Mouse (Mus musculus): ENCODE measurements around the gene Pla2g2f. TPM values are rescaled to one million over a fixed set of nuclear protein-coding genes. Genes with fewer than 3 reads are reported as not detected.

Gene Pla2g2f
- total and polyA plus RNA-seq, 3 experiments, result not detected

DNA sequence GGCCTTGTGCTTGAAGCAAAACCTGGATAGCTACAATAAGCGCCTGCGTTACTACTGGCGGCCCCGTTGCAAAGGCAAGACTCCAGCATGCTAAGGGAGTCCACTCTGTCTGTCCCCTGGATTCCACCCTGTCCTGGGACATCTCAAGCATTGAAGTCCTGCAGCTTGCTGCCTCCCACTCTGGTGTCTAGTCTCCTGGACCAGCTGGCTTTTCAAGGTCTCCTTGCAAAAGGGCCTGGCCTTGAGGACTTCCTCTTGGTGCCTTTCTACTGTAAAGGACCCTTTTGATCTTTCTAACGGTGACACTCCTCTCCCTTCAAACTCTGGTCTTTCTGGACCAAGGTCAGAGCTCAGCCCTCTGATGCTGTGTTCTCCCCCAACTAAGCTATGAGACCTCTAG is 22.9 kb upstream of the Pla2g2f start:
- no peak for DNase-seq (ENCODE audit: extremely low read depth)
- H3K27me3 ChIP-seq (replicated peaks), result peaks cover 84% of the 10 kb centered on the region
- dilution Hi-C loops (cut with MboI; ENCODE audit: extremely low pct_ligation_motif_present, extremely low pct_unique_long_range_greater_than_20kb, low sequenced_read_pairs) (no loop called here), in situ Hi-C loops (cut with MboI; ENCODE audit: low pct_ligation_motif_present, low pct_unique_long_range_greater_than_20kb, low sequenced_read_pairs) (no loop called here)
- no peak for TF ChIP-seq EP300 (IDR thresholded peaks at IDR 0.05; ENCODE audit: low read length)
- TF ChIP-seq ZNF384 (IDR thresholded peaks at IDR 0.05; ENCODE audit: low read depth, low read length), result no peak
- no peak for TF ChIP-seq GABPA (IDR thresholded peaks at IDR 0.05; ENCODE audit: insufficient replicate concordance, low read depth, low read length)
- no peak for TF ChIP-seq MEF2A (IDR thresholded peaks at IDR 0.05; ENCODE audit: borderline replicate concordance, low read depth, low read length)
- no peak for TF ChIP-seq USF2 (conservative IDR thresholded peaks at IDR 0.05; ENCODE audit: low read depth, low read length)
- H3K9ac ChIP-seq (ENCODE audit: insufficient read depth, low read depth), result no peak overlapping the region
- no peak overlapping the region for H3K4me3 ChIP-seq (replicated peaks in 1 of 3; ENCODE audit: low read depth in 2 of 3, low read length in 2 of 3, poor library complexity in 1 of 3)
- no peaks in the 10 kb centered on the region for H3K9me3 ChIP-seq (replicated peaks; ENCODE audit: low read length)
- no peak overlapping the region for H3K4me2 ChIP-seq (ENCODE audit: insufficient read depth, low read depth, poor library complexity, severe bottlenecking)
- no peak overlapping the region for H3K27ac ChIP-seq (ENCODE audit: insufficient read depth, low read depth)
- no peaks in the 10 kb centered on the region for H3K4me1 ChIP-seq (ENCODE audit: control insufficient read depth in 1 of 2, insufficient read depth in 2 of 2)
- no peaks in the 10 kb centered on the region for H3K36me3 ChIP-seq (replicated peaks in 1 of 2; ENCODE audit: control insufficient read depth in 1 of 2, insufficient read depth in 1 of 2, low read length in 1 of 2)
- no peaks in the 10 kb centered on the region for H3K79me2 ChIP-seq (replicated peaks; ENCODE audit: control insufficient read depth, extremely low read depth, insufficient read depth, poor library complexity, severe bottlenecking)

DNA sequence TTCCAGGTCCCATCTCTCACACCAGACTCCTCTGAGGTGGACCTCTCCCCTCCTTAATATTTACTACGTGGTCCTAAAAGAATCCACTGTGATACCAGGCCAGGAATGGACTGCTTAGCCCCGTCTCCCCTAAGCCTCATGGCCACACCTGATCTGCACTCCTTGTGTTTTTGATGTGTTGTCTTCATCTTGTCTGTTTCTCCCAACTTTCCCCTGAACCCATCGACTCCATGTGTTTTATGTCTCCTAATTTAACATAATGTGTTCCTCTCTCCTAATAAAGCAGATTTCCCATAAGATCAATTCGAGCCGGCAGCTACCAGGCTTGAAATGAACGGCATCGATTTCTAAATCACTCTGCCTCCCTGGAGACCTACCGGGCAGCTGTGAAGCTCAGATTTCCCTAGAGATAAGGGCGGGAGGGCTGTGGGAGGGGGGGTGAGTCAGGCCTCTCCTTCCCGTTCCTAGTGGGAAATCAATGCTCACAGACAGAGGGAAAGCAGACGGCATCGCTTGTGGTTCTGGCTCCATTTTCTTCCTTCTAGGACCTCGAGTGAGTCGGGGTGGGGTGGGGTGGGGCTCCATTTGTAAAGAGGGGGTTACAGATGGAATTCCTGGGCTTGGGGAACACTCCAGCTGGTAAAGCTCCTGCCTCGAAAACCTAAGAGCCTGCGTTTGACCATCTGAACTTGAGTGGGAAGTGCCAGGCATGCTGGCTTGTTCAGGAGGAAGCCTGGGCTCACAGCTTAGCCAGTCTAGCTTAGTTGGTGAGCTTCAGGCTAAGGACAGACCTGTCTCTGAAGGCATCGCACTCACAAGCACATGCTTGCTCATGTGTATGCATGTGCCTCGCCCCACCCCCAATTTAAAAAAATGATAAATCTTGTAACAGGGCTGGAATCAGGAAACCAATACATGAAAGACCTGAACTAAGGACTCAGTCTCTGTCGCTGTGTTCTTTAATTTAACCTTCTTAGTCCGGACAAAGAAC is 20.3 kb upstream of the Pla2g2f start:
- dilution Hi-C loops (cut with MboI; ENCODE audit: extremely low pct_ligation_motif_present, extremely low pct_unique_long_range_greater_than_20kb, low sequenced_read_pairs) (no loop called here), in situ Hi-C loops (cut with MboI; ENCODE audit: low pct_ligation_motif_present, low pct_unique_long_range_greater_than_20kb, low sequenced_read_pairs) (no loop called here)
- H3K4me1 ChIP-seq (ENCODE audit: control insufficient read depth in 1 of 2, insufficient read depth in 2 of 2), result no peaks in the 10 kb centered on the region
- no peak overlapping the region for H3K27ac ChIP-seq (ENCODE audit: insufficient read depth, low read depth)
- H3K4me2 ChIP-seq (ENCODE audit: insufficient read depth, low read depth, poor library complexity, severe bottlenecking), result no peak overlapping the region
- H3K4me3 ChIP-seq (replicated peaks in 1 of 3; ENCODE audit: low read depth in 2 of 3, low read length in 2 of 3, poor library complexity in 1 of 3), result no peak overlapping the region
- DNase-seq (ENCODE audit: extremely low read depth), result no peak
- H3K36me3 ChIP-seq (replicated peaks in 1 of 2; ENCODE audit: control insufficient read depth in 1 of 2, insufficient read depth in 1 of 2, low read length in 1 of 2), result no peaks in the 10 kb centered on the region
- no peak for TF ChIP-seq USF2 (conservative IDR thresholded peaks at IDR 0.05; ENCODE audit: low read depth, low read length)
- TF ChIP-seq TBP (conservative IDR thresholded peaks at IDR 0.05; ENCODE audit: low read depth, low read length), result no peak
- TF ChIP-seq NELFE (IDR thresholded peaks at IDR 0.05; ENCODE audit: low read depth, low read length), result no peak
- no peak for TF ChIP-seq ZNF384 (IDR thresholded peaks at IDR 0.05; ENCODE audit: low read depth, low read length)
- TF ChIP-seq CHD1 (IDR thresholded peaks at IDR 0.05; ENCODE audit: low read depth, low read length), result no peak
- no peak for TF ChIP-seq MAZ (IDR thresholded peaks at IDR 0.05; ENCODE audit: low read depth, low read length)
- TF ChIP-seq PAX5 (IDR thresholded peaks at IDR 0.05; ENCODE audit: low read length), result no peak
- TF ChIP-seq ZKSCAN1 (IDR thresholded peaks at IDR 0.05; ENCODE audit: borderline replicate concordance, low read depth, low read length), result no peak
- no peaks in the 10 kb centered on the region for H3K9me3 ChIP-seq (replicated peaks; ENCODE audit: low read length)
- H3K79me2 ChIP-seq (replicated peaks; ENCODE audit: control insufficient read depth, extremely low read depth, insufficient read depth, poor library complexity, severe bottlenecking), result no peaks in the 10 kb centered on the region
- H3K27me3 ChIP-seq (replicated peaks), result peaks cover 78% of the 10 kb centered on the region
- H3K9ac ChIP-seq (ENCODE audit: insufficient read depth, low read depth), result no peak overlapping the region

DNA sequence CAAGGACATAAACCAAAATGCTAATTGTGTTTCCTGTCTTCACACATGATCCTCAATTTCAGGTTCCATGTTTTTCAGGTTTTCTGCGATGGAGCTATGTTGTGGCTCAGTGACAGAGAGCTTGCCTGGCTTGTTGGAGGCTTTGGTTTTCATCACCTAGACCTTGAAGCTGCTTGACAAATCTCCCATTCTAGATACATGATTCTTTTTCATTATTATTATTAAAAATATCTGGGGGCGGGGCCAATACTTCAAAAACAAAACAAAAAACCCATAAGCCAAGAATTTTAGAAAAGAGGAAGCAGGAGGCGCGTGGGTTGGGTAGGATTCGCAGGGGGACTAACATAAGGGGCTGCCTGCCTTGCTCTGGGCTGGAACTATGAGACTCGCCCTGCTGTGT is 18.0 kb upstream of the Pla2g2f start, which contains the start of gene Pla2g2d:
Gene Pla2g2d (plus strand): TSS at position 301 of the 400 bp plus-strand sequence.
- Histone ChIP-seq H3K27me3 (replicated peaks) (peaks cover 82% of the 10 kb centered on the region), H3K9me3 (replicated peaks; ENCODE audit: low read length) (no peaks in the 10 kb centered on the region)
- dilution Hi-C loops (cut with MboI; ENCODE audit: extremely low pct_ligation_motif_present, extremely low pct_unique_long_range_greater_than_20kb, low sequenced_read_pairs), result no loop called here
- TF ChIP-seq PAX5 (IDR thresholded peaks at IDR 0.05; ENCODE audit: low read length), result no peak
- TF ChIP-seq CHD2 (IDR thresholded peaks at IDR 0.05; ENCODE audit: low read length), result no peak
- TF ChIP-seq ZC3H11A (IDR thresholded peaks at IDR 0.05; ENCODE audit: low read depth, low read length), result no peak
- no peak for TF ChIP-seq ZMIZ1 (IDR thresholded peaks at IDR 0.05; ENCODE audit: low read depth, low read length)
- TF ChIP-seq MXI1 (IDR thresholded peaks at IDR 0.05; ENCODE audit: low read depth, low read length), result no peak
- no peak for TF ChIP-seq UBTF (IDR thresholded peaks at IDR 0.05; ENCODE audit: low read depth, low read length)
- no peak for TF ChIP-seq POLR2AphosphoS2 (IDR thresholded peaks at IDR 0.05; ENCODE audit: low read depth, low read length)
- no peak for TF ChIP-seq CTCF (conservative IDR thresholded peaks at IDR 0.05 in 1 of 2, IDR thresholded peaks at IDR 0.05 in 1 of 2; ENCODE audit: low read depth in 2 of 2, low read length in 2 of 2)
- no peak for TF ChIP-seq JUN (IDR thresholded peaks at IDR 0.05; ENCODE audit: insufficient read depth, low read depth, low read length)
- no peak for TF ChIP-seq TCF12 (IDR thresholded peaks at IDR 0.05; ENCODE audit: low read depth, low read length)
- TF ChIP-seq ZKSCAN1 (IDR thresholded peaks at IDR 0.05; ENCODE audit: borderline replicate concordance, low read depth, low read length), result no peak
- TF ChIP-seq USF2 (conservative IDR thresholded peaks at IDR 0.05; ENCODE audit: low read depth, low read length), result no peak
- TF ChIP-seq MAFK (IDR thresholded peaks at IDR 0.05; ENCODE audit: insufficient replicate concordance, low read length), result no peak
- no peak for TF ChIP-seq SIN3A (IDR thresholded peaks at IDR 0.05; ENCODE audit: low read length)
- no peak for TF ChIP-seq CHD1 (IDR thresholded peaks at IDR 0.05; ENCODE audit: low read depth, low read length)
- TF ChIP-seq NRF1 (IDR thresholded peaks at IDR 0.05; ENCODE audit: low read depth, low read length), result no peak
- TF ChIP-seq ZNF384 (IDR thresholded peaks at IDR 0.05; ENCODE audit: low read depth, low read length), result no peak

More for the DNA sequence above, 18.0 kb upstream of the Pla2g2f start, which contains the start of gene Pla2g2d:
- in situ Hi-C loops (cut with MboI; ENCODE audit: low pct_ligation_motif_present, low pct_unique_long_range_greater_than_20kb, low sequenced_read_pairs), result no loop called here
- Histone ChIP-seq H3K4me1 (ENCODE audit: control insufficient read depth in 1 of 2, insufficient read depth in 2 of 2) (no peaks in the 10 kb centered on the region), H3K4me3 (replicated peaks in 1 of 3; ENCODE audit: low read depth in 2 of 3, low read length in 2 of 3, poor library complexity in 1 of 3) (no peak within 1 kb of the TSS), H3K36me3 (replicated peaks in 1 of 2; ENCODE audit: control insufficient read depth in 1 of 2, insufficient read depth in 1 of 2, low read length in 1 of 2) (no peaks in the 10 kb centered on the region), H3K79me2 (replicated peaks; ENCODE audit: control insufficient read depth, extremely low read depth, insufficient read depth, poor library complexity, severe bottlenecking) (no peaks in the 10 kb centered on the region), H3K9ac (ENCODE audit: insufficient read depth, low read depth) (no peak within 1 kb of the TSS), H3K4me2 (ENCODE audit: insufficient read depth, low read depth, poor library complexity, severe bottlenecking) (no peak within 1 kb of the TSS), H3K27ac (ENCODE audit: insufficient read depth, low read depth) (no peak within 1 kb of the TSS)
- DNase-seq (ENCODE audit: extremely low read depth), result no peak
